8 mouse cellular contexts compared by ENCODE assay signal in genomic region chr17:30467566-30468213, GRCm38 (mm10).
DNase-seq lines count a peak whose midpoint lies in the region; ATAC-seq and TF ChIP-seq lines count a peak whose summit lies in the region.

No protein-coding gene starts in this region.

- no peaks in the 10 kb centered on the region for H3K36me3 ChIP-seq in C2C12 (ENCODE audit: control insufficient read depth, insufficient read depth)
- no peaks in the 10 kb centered on the region for H3K36me3 ChIP-seq in hindbrain, embryonic 16.5 days (ENCODE audit: control insufficient read depth, insufficient read depth, low read length)

- peaks cover 22% of the 10 kb centered on the region for H3K4me1 ChIP-seq in hindbrain, embryonic 16.5 days (ENCODE audit: control insufficient read depth, insufficient read depth, low read depth, low read length)

- no peak overlapping the region for H3ac ChIP-seq in C2C12 (ENCODE audit: control insufficient read depth, insufficient read length, low read depth)

- no peaks in the 10 kb centered on the region for H3K79me2 ChIP-seq in C2C12 (ENCODE audit: control insufficient read depth, insufficient read depth)

- H3K4me3 ChIP-seq in C2C12 (ENCODE audit: insufficient read depth, poor library complexity, severe bottlenecking): no peak overlapping the region
- H3K4me3 ChIP-seq in hindbrain, embryonic 16.5 days (ENCODE audit: low read length): no peak overlapping the region

- DNase-seq in embryo, embryonic 10 days (ENCODE audit: low spot score): peak; percentile 25
- no peak for DNase-seq in embryo, embryonic 9.5 days (ENCODE audit: extremely low spot score)
- DNase-seq in lung, postnatal 36 days: peak; percentile 42
- no peak for DNase-seq in thymus, postnatal 14 days
- no peak for DNase-seq in adrenal gland, adult (ENCODE audit: inconsistent age in 2 of 2, low spot score in 1 of 2)
- DNase-seq in spleen, postnatal 14 days (ENCODE audit: low spot score in 2 of 2): no peak

- peak; percentile 51 for ATAC-seq in hindbrain, embryonic 16.5 days

- no peak overlapping the region for H3K9ac ChIP-seq in hindbrain, embryonic 16.5 days (ENCODE audit: low read depth, low read length)

- 36% methylated on average over 14 of the region's 14 CpGs for WGBS in hindbrain, embryonic 16.5 days

- no peaks in the 10 kb centered on the region for H3K27me3 ChIP-seq in C2C12 (ENCODE audit: control insufficient read depth, insufficient read depth, insufficient read length)
- H3K27me3 ChIP-seq in hindbrain, embryonic 16.5 days (replicated peaks; ENCODE audit: control insufficient read depth, insufficient read depth, low read length): no peaks in the 10 kb centered on the region

- H3K4me2 ChIP-seq in hindbrain, embryonic 16.5 days (ENCODE audit: low read length): peak overlapping the region; percentile 27; the same call in 1 of the 2 replicates

- H3K79me3 ChIP-seq in C2C12 (ENCODE audit: low read depth): no peaks in the 10 kb centered on the region

- no peak for TF ChIP-seq CTCF in C2C12 (IDR thresholded peaks at IDR 0.05; ENCODE audit: control insufficient read depth, insufficient read depth, insufficient read length)

- no peaks in the 10 kb centered on the region for H3K9me3 ChIP-seq in hindbrain, embryonic 16.5 days (ENCODE audit: control insufficient read depth, low read length)

- H3K27ac ChIP-seq in hindbrain, embryonic 16.5 days (ENCODE audit: low read depth, low read length): peak overlapping the region; percentile 13

TF ChIP-seq in C2C12, 6 proteins besides CTCF, POLR2A, EP300 and RAD21:
- TF ChIP-seq MAX (IDR thresholded peaks at IDR 0.05) (no peak), CEBPB (IDR thresholded peaks at IDR 0.05; ENCODE audit: low read depth) (peak; percentile 66), MYOD1 (IDR thresholded peaks at IDR 0.05; ENCODE audit: control insufficient read depth, insufficient read length, low read depth) (peak; percentile 68)

Comparison
In these comparisons a context has a peak if more than half of its experiments do, and no peak if none do; other contexts are left out.
1. DNase-seq: peak in embryo, embryonic 10 days (single experiment) and lung, postnatal 36 days (single experiment); none in embryo, embryonic 9.5 days (single experiment), thymus, postnatal 14 days (single experiment), adrenal gland, adult (0 of 2) and spleen, postnatal 14 days (0 of 2).